Mouse (Mus musculus) E14TG2a.4 (cell line): ENCODE data around the gene Kctd14.

Experiments
- CTCF ChIP-seq: conservative IDR thresholded peaks from 2 replicates; pipeline ENCODE4 v1.5.1; 2014; ENCODE audit warnings: low read length
- POU5F1 ChIP-seq: IDR thresholded peaks from 2 replicates; pipeline ENCODE4 v1.6.1; 2014; ENCODE audit warnings: low read length, borderline replicate concordance

DNA sequence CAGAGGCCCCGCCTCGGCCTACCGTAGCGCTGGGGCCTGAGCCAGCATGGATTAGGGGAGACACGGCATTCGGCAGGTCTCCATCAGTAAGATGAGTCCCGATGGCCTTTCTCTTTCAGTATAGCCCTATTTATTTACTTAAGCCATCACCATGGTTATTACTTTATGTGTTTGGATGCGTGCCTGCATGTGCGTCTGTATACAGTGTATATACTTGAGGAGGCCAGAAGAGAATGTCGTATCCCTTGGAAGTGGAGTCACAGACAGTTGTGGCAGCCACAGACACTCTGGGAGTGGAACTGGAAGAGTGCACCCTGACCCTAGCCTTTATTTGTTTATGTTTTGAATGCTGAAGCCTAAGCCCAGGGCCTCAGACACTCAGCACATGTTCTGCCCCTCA lies 44.0 kb upstream of the Kctd14 start:
- TF ChIP-seq CTCF, result no peak
- TF ChIP-seq POU5F1, result no peak
